Mouse (Mus musculus) T-helper 2 cell (primary cell): Measurements from ENCODE around the gene Men1.

Source experiments
- in situ Hi-C: fragments of 300-600 bp; cut with MboI, MseI; formaldehyde crosslinking; loops from one replicate; pipeline ENCODE4 v1.15.1; 2025; ENCODE audit warnings: high pct_unique_total_duplicates

Gene Men1

GRCm38 (mm10) chr19:6363411-6364240, 28.8 kb downstream of the Men1 start, which contains the start of gene Sf1:
Gene Sf1 (plus strand): TSS chr19:6363690.
- in situ Hi-C loops: no loop called here

DNA sequence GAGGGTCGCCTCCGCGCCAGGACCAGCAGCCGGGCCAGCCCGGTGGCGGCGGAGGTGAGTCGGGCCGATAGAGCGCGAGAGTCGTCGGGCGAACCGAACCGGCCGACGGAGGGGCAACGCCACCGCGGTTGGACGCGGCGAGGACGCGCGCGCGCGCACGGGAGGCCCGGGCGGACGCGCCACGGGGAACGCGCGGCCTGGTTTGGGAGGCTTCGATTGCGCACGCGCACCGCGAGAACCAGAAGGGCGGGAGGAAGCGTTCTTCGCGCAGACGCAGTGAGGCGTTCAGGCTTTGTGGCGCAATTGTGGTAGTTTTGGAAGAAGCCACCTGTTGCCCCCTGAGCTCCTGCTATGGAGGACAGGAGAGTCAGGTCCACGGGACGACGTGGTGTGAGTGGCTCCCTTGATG, 29.5 kb downstream of the Men1 start:
- in situ Hi-C loops: no loop called here

GRCm38 (mm10) chr19:6364842-6365241, 30.1 kb downstream of the Men1 start:
- in situ Hi-C loops: no loop called here

- in situ Hi-C loops: no loop called here
Observed at GRCm38 (mm10) chr19:6370175-6370574, 35.4 kb downstream of the Men1 start.

DNA sequence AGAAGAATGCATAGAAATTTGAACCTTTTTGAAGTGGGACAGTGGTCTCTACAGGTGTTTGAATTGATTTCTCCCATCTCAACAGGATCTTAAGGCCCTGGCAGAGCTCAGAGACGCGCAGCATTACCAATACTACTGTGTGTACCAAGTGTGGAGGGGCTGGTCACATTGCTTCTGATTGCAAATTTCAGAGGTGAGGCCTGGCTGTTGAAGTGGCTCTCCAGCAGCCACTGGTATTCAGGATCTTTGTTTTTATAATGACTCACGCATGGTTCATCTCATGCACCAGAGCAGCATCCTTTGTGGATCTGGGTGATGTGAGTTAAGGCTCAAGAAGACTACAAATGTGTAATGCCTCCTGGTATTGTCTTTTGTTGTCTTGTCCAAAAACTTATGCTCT, 37.7 kb downstream of the Men1 start:
- in situ Hi-C loops: no loop called here

DNA sequence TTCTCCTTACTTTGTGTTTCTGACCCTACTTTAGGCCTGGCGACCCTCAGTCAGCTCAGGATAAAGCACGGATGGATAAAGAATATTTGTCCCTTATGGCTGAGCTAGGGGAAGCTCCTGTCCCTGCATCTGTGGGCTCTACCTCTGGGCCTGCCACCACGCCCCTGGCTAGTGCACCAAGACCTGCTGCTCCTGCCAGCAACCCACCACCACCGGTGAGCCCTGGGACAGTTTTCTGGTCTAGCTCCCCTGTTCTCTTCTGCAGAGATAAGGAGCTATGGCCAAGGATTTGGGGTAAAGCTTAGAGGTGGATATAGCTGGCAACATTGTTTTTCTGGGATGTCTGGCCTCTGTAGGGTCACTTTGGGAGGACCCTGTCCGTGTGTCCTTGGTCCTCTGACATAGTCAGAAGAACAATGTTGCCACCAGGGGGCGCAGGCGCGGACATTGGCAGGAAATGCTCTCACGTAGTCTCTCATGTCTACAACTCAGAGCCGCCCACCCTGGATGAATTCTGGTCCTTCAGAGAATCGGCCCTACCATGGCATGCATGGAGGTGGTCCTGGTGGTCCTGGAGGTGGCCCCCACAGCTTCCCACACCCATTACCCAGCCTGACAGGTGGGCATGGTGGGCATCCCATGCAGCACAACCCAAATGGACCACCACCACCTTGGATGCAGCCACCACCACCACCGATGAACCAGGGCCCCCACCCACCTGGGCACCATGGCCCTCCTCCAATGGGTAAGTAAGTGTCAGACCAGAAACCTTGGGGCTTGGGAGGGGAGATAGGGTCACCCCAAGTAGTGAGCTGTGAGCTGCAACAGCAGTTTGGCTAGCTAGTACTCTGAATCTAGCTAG, 39.0 kb downstream of the Men1 start:
- in situ Hi-C loops: no loop called here

DNA sequence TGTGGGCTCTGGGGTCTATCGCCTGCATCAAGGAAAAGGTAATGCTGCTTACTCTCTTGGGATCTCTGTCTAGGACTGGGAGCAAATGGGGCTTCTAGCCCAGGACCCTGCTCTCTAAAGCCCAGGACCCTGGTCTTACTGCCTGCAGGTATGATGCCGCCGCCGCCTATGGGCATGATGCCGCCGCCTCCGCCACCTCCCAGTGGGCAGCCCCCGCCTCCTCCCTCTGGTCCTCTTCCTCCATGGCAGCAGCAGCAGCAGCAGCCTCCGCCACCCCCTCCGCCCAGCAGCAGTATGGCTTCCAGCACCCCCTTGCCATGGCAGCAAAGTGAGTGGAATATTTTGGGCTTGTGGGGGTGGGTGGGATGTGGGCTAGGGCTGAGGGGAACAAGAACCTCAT, 39.8 kb downstream of the Men1 start:
- in situ Hi-C loops: no loop called here

DNA sequence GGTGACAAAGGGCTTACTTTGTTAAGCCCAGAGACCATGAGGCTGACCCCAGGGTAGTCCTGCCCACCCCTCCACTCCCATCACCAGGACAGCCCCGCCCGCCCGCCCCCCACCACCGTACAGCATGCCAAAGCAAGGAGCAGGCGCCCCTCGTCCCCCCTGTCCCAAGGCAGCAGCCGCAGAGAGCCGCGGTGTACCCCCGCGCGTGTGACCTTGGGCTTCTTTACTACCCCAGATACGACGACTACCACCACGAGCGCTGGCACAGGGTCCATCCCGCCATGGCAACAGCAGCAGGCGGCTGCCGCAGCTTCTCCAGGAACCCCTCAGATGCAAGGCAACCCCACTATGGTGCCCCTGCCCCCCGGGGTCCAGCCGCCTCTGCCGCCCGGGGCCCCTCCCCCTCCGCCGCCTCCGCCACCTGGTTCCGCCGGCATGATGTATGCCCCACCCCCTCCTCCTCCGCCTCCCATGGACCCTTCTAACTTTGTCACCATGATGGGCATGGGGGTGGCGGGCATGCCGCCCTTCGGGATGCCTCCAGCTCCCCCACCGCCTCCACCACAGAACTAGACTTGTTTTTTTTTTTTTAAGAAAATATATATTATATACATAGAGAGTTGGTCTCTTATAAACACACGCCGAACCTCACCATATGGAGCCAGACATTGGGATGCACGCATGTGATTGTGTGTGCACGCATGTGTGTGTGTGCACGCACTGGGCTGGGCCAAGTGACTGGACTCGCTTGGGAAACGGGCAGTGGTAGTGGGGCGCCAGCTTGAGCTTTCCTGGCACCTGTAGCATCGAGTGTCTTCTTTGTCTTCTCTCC, 40.9 kb downstream of the Men1 start:
- in situ Hi-C loops: no loop called here

DNA sequence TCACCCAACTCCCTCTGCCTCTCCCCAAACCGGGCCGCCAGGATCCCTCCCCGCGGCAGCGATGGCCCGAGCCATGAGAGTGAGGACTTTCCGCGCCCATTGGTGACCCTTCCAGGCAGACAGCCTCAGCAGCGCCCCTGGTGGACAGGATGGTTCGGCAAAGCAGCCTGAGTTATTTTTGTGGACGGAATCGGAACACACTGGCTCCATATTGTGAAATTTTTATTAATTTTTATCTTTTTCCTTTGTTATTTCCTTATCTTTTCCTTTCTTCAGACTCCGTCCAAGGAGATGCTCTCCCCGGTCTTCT, 41.4 kb downstream of the Men1 start:
- in situ Hi-C loops: no loop called here

GRCm38 (mm10) chr19:6376643-6377042, 41.9 kb downstream of the Men1 start:
- in situ Hi-C loops: no loop called here

DNA sequence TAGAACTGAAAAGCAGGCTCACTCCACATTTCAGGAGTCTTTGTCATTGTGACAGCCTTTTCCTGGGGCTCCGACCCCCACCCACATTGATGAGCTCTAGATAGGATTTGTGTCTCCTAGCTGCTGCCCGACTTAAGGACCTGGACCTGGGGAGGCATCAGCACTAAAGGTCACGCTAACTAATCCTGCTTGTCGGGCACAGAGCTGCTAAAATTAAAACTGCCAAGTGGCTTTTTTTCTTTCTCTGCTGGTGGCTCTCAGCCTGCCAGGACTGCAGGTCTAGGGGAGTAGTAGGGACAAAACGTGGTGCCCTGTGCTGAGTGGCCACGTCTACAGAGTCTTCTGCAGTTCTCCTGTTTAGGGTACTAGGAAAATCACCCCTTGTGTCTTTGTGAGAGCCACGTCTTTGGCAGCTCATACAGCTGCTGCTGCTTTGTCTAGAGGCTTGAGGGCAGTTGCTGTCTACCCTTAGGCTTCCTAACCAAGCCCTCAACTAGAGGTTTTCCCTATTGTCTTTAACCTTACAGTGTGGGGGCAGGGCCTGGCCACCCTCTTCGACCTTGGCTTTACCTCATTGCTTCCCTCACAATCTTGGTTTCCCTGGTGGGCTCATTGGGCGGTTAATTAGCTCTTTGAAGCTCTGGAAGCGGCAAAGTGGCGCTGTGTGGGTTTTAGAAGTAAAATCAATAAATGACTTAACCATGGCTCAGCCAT, 42.7 kb downstream of the Men1 start:
- in situ Hi-C loops: no loop called here

DNA sequence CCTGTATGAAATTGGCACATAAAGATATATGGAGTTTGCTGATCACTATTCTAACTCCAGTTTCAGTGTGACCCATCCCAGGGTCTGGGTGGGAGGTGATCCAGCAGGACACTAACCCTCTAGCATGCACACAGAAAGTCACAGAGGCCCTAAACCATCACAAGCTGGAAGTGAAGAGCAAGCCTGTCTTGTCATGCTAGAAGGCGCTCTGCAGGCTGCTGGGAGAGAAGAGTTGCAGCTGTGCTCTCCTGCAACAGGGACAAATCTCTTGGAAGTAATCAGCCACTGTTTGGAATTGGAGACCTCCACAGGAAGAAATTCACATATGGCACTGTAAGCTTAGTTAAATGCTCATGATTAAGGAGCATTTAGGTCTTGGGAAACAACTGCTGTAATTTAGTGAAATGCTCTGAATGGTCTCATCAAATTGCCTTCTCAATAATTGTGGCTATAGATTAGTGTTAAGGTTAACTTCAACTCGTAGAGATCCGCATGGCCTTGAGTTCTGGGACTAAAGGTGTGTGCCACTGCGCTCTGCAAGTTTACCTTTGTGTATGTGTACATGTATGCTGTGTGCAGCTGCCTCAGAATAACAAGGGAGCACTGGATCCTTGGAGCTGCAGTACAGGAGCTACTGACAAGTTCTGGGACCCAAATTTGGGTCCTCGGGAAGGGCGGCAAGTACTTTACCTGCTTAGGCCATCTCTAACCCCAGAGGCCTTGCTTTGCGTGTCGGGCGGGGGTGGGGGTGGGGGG, 45.8 kb downstream of the Men1 start:
- in situ Hi-C loops: no loop called here

DNA sequence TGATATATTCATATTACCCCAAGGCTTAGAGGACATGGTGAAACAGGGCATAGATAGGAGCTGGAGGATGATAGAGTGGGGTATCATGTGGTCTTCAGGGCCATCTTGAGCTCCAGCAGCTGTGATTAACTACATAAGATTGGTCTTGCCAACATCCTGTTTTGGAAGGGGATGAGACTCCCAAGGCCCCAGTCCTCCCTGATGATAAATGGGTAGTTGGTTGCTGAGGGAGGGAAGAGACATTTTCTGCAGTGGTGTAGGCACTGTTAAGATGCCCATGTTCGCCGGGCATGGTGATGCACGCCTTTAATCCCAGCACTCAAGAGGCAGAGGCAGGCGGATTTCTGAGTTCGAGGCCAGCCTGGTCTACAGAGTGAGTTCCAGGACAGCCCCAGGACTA, 46.5 kb downstream of the Men1 start:
- in situ Hi-C loops: no loop called here

GRCm38 (mm10) chr19:6382323-6382924, 47.6 kb downstream of the Men1 start:
- in situ Hi-C loops: no loop called here

DNA sequence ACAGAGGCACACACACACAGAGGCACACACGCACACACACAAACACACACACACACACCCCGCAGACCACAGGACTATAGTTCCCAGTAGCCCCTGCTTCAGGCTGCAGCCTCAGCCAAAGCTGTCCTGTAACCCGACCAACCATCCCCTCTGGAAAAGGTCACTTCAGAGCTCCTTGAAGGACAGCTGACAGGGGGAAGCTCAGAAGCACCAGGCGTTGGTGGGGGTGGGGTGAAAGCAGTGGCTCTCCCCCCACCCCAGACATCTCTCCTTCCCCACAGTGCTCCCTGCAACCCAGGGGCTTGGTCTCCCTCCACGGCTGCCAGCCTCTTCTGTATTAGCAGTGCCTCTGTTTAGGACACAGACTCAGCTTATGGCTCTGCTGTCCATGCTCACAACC, 48.7 kb downstream of the Men1 start:
- in situ Hi-C loops: no loop called here

DNA sequence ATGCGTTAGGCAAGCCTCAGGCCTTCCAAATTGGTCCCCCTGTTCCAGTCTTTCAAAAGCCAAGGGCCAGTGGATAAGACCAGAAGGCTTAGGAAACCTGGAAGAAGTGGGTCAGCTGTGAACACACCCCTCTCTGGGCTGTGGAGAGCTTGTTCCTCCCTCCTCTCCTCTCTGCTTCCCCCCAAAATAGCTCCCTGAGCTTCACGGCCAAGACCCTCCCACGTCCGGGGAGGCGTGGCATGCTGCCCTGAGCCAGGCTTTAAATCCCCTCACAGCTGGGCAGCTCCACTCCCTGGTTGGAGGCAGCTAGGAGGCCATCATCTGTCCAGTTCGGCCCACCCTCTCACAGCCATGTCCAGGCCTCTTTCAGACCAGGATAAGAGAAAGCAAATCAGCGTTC, 49.3 kb downstream of the Men1 start, which contains the start of gene Pygm:
Gene Pygm (plus strand): TSS at position 272 of the 400 bp plus-strand sequence.
- in situ Hi-C loops: no loop called here

GRCm38 (mm10) chr19:6384954-6385353, 50.2 kb downstream of the Men1 start:
- in situ Hi-C loops: no loop called here

DNA sequence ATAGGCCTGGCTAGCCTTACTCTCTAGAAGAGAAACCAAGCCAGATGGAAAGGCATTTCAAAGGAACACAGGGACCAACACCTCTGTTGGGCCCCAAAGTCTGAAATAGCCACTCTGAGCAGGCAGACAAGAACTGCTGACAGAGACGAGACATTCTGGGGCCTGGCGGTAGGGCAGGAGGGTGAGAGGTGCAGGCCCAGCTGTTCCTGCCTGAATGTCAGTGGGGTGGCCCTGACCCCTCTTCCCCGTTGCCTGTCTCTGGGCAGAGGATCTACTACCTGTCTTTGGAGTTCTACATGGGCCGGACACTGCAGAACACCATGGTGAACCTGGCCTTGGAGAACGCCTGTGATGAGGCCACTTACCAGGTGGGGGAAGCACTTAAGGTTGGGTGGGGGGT, 50.6 kb downstream of the Men1 start:
- in situ Hi-C loops: no loop called here

- in situ Hi-C loops: no loop called here
Observed at GRCm38 (mm10) chr19:6385821-6386220, 51.0 kb downstream of the Men1 start.

DNA sequence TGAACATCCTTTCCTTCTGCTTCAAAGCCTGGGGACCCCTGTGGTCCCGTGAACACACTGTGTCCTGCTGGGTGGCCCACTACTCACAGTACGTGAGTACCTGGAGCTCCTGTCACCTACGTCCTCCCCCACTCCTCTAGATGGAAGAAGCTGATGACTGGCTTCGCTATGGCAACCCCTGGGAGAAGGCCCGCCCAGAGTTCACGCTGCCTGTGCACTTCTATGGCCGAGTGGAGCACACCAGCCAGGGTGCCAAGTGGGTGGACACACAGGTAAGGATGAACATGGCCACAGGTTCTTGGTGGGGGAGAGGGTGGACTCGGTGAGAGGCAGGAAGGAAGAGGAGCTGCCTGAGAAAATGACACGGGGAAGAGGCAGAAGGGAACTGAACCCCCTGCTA, 51.5 kb downstream of the Men1 start:
- in situ Hi-C loops: no loop called here
